Mouse (Mus musculus) mouse trophoblast stem cell (cell line): ENCODE measurements around the gene Hist1h3f.
"Not testable (repeated sequence)": the region's sequence is repeated elsewhere in the genome, so short reads cannot be mapped to it uniquely, and the experiment has no call there.

ENCODE experiments used
- in situ Hi-C, 2 experiments: fragments of 300-500 bp; cut with MseI, MboI; formaldehyde crosslinking; loops; 2 replicates in 1 of 2; 3 replicates in 1 of 2; pipeline ENCODE4 v1.15.1; 2025

Gene Hist1h3f

DNA sequence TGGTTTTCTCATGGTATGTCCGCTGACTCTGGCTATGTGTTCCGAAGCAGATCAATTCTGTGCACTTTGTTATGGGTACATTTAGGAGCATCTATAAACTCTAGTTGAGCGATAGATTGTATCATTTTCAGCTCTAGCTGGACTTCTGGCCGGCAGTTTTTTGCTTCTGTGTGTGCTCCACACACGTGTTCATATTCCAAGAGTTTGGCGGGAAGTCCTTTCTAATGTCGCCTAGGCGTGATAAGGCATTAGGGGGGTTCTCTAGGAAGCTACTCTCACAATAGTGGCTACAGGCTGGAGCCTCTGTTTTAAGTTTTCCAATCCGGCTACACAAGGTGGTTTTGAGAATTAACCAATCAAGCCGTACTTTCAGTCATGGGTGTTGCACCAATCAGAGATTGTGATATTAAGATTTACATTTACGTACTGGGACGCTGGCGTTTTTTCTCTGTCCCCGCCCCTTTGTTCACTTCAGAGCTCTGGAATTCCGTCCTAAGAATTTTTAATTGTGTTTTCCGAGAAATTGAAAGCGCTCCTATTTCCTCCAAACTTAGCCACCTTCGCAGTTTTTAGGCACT lies 12.1 kb downstream of the Hist1h3f start:
- in situ Hi-C loops, result no loop called here

DNA sequence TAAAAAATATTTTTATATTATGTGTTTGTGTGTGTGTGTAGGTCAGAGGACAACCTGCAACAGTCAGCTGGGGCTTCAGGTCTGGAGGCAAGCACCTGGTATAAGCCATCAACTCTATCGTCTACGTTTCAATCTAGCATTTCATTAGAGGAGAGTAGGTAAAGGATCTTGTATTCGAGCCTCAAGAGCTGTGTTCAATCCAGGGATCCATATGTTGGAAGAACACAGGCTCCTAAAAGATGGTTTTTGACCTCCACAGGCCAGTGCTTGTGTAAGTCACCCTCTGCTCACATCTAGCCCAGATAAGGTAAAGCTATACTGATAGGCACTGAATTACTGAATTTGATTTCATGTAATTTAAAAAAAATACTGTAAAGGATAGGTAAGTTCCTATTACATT lies 13.1 kb downstream of the Hist1h3f start:
- in situ Hi-C loops, result no loop called here

DNA sequence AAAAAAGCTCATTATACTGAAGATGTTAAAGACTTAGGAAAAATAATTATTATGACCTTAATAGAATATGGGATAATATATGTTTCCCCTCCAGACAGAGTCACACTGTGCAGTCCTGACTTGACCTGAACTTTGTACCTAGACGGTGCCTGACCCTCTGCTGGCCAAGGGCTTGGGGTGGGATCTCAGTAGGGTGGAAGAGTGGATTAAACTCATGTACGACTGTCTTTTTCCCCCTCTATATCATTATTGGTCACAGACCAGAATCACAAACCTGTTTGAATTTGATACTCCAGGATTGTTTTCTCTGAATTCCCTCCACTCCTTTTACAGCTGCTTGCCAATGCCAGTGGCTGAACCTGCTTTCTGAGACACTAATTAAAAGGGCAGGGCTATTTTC lies 16.8 kb downstream of the Hist1h3f start:
- in situ Hi-C loops, result not testable (repeated sequence)

DNA sequence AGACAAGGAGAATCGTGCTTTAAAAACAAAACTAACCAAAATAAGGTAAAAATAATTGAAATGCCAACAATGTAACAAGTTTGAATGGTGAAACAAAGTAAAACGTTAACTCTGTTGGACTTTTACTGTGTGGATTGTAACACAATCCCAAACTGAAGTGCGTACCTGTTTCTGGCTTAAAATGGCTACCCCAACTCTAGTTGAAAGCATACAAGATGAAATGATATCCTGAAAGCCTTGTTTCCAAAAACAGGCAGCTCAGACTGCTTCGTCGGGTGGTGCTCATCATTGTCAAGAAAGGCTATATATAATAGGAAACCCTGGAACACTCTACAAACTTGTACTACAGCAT lies 17.7 kb downstream of the Hist1h3f start:
- in situ Hi-C loops, result not testable (repeated sequence)

DNA sequence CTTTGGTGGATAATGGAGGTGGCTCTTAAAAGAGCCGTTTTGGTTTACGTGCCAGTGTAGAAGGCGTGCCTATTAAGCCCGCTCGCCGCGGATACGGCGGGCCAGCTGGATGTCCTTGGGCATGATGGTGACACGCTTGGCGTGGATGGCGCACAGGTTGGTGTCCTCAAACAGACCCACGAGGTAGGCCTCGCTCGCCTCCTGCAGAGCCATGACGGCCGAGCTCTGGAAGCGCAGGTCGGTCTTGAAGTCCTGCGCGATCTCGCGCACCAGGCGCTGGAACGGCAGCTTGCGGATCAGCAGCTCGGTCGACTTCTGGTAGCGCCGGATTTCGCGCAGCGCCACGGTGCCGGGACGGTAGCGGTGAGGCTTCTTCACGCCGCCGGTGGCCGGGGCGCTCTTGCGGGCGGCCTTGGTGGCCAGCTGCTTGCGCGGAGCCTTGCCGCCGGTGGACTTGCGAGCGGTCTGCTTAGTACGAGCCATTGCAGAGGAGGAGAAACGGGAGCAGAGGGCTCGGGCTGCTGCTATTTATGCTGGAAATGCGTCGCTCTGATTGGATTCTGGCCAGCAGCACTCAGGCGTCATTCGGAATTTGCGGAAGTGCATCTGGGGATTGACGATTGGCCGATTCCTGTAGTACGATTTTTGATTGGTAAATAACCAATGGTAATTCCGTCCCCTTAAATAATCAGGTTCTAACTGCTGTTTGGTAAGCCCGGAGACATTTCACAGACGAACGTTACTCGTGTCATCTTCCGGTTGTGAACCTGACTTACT lies 18.2 kb downstream of the Hist1h3f start, which contains the start of gene Hist1h3e:
Gene Hist1h3e, minus strand, starts transcription at position 487 of the 777 bp plus-strand sequence.
- in situ Hi-C loops, result not testable (repeated sequence)

DNA sequence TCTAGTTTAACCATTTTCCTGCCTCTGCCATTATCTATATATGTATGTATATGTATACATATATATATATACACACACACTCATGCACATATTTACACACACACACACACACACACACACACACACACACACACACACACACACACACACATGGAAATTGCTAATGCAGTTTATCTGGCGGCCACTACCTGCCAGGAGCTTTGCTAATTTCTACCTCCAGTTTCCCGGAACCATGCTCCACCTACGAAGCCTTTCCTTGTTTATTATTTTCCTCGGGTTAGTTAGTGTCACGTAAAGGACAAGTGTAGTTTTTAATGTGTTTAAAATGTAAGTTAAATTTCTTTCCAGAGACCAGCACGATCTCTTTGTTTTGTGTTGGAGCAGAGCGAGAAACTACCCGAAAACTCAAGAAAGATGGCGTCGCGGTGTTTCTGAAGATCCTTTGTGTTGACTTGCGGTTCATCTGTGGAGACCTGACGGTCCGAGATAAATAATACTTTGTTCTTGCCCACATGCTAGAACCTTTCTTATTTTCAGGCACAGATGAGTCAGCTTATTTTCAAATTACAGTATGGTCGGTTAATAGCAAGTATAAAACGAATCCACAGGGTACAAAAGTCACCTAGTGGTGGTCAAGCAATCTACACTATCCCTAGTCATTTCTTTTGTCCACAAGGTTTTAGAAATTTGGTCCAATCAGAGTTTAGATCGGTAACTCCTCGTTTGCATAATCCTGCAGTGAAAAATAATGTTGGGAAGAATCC lies 19.0 kb downstream of the Hist1h3f start:
- in situ Hi-C loops, result no loop called here

DNA sequence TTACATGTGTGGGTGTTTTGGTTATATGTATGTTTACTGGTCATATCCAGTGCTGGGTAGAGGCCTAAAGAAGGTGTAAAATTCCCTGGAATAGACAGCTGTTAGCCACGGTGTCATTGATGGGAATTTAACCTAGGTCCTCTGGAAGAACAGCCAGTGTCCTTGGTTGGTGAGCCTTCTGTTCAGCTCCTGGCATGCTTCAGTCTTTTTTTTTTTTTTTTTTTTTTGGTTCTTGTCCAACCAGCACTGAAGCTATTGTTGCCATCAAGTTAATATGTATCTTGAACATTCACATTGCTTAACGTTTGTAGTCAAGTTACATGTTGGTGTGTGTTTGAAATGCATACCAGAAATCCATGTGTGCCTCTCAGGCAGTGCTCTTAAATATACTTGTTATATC lies 20.6 kb downstream of the Hist1h3f start:
- in situ Hi-C loops, result no loop called here

DNA sequence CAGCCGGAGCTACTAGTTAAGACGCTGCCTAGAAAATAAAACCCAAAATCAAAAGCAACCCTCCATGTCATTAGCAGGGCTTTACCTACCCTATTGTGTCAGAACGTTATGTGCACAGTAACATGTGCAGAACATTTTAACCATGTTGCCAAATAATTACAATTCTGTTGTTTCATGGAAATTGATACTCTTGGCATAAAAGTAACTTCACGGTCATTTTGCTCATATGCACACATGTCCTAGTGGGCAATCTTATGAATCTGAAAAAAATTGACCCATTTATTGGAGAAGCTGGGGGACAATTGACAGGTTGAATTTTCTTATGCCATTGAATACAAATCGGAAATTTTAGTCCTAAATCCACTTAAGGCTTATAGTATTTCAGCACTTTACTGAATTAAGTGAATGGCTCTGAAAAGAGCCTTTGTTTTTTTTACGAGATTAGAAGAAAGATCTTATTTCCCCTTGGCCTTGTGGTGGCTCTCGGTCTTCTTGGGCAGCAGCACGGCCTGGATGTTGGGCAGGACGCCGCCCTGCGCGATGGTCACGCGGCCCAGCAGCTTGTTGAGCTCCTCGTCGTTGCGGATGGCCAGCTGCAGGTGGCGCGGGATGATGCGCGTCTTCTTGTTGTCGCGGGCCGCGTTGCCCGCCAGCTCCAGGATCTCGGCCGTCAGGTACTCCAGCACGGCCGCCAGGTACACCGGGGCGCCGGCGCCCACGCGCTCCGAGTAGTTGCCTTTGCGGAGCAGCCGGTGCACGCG lies 26.6 kb downstream of the Hist1h3f start:
- in situ Hi-C loops, result not testable (repeated sequence)

DNA sequence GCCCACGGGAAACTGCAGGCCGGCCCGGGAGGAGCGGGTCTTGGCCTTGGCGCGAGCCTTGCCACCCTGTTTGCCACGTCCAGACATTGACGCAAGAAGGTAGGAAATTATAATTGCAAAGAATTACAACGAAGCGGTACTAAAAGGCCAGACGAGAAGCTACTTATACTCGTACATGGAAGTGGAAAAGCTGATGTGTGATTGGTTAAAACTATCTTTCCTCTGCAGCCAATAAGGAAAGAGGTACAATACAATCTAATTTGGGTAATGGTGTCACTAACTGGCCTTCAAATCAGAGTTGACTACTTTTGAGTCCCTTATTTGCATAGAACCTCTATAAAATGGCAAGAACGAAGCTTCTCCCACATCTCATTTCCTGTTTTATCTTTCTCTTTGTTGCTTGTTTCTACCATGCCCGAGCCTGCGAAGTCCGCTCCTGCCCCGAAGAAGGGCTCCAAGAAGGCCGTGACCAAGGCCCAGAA lies 27.2 kb downstream of the Hist1h3f start, which contains the start of the genes Hist1h2ae and Hist1h2bg:
Gene Hist1h2ae, minus strand, starts transcription at position 199 of the 482 bp plus-strand sequence.
Gene Hist1h2bg, plus strand, starts transcription at position 375 of the 482 bp plus-strand sequence.
- in situ Hi-C loops, result no loop called here

DNA sequence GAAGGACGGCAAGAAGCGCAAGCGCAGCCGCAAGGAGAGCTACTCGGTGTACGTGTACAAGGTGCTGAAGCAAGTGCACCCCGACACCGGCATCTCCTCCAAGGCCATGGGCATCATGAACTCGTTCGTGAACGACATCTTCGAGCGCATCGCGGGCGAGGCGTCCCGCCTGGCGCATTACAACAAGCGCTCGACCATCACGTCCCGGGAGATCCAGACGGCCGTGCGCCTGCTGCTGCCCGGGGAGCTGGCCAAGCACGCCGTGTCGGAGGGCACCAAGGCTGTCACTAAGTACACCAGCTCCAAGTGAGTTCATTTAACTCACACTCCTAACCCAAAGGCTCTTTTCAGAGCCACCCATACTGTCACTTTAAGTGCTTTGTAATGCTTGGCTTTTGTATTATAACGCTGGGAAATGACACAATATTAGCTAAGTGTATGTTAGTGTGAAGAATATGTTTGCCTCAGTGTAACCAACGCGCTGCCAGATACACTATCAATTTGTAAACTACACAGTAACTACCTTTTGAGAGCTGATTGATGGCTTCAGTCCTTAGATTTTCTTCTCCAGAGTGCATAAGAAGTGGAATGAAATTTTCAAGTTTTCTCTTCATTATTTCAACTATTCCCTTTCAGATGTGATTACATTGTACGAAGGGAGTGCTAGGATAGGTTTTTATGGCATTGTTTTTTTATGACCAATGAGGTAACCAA lies 27.8 kb downstream of the Hist1h3f start:
- in situ Hi-C loops, result not testable (repeated sequence)

DNA sequence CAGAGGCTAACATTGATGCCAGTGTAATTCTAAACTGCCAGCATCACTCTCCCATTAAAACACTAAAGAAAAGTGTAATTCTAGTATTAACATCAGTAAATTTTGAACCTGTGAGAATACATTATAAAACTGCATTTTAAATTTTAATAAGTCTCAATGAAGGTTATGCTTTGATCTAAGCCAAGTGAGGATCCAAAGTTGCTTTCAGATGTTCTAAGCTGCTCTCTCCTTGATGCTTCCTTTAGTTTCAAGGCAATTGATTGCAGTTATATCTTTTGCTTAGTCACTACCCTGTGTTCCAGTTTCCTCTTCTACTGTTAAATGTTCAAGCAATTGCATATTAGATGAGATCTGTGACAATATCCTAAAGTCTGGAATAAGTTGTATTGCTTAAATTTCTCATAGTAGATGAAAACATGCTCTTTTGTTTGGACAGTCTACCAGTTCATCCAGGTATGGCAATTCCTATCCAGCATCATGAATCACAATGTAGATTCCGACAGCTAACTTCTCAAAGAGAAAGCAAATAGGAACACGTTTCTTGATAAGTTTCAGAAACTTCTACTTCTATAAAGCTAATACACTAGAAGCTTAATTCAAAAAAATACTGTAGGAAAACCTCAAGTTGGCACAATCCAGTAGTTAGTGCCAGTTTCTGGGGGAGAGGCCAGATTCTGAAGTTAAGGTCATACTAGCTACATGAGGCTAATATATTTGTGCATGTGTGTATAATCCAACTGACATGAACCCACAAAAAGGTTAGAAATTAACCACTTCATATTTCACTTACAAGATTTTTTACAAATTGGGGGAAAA lies 28.6 kb downstream of the Hist1h3f start:
- in situ Hi-C loops, result no loop called here

DNA sequence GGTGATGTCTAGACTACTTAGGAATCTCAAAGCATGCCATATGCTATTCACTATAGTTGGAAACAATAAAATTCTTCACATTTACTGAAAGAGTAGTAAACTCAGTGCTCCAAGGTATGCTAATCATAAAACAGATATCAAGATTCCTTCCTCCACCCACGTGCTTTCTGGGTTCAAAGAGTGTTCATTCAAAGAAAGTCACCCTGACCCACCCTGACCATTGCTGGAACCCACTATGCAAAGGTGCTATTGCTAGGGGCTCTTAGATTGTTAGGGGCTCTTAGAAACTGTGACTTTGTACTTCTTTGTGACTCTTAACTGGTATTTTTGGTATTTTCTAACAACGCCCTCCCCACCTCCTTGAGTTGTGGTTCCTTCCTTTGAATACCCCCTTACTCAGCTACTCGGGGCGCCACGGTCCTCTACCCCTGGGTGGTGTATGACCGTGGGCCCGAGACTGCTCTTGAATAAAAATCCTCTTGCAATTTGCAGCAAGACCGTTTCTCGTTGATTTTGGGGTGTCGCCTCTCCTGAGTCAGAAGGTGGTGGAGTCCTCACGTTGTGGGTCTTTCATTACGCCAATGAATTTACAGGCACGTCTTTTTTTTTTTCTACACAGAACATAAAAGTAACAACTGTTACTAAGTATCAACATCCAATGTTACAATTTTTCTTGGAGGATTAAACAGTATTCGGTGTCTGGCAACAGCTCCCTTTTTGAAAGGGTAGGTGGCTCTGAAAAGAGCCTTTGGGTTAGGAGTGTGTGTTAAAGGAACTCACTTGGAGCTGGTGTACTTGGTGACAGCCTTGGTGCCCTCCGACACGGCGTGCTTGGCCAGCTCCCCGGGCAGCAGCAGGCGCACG lies 29.4 kb downstream of the Hist1h3f start:
- in situ Hi-C loops, result not testable (repeated sequence)

DNA sequence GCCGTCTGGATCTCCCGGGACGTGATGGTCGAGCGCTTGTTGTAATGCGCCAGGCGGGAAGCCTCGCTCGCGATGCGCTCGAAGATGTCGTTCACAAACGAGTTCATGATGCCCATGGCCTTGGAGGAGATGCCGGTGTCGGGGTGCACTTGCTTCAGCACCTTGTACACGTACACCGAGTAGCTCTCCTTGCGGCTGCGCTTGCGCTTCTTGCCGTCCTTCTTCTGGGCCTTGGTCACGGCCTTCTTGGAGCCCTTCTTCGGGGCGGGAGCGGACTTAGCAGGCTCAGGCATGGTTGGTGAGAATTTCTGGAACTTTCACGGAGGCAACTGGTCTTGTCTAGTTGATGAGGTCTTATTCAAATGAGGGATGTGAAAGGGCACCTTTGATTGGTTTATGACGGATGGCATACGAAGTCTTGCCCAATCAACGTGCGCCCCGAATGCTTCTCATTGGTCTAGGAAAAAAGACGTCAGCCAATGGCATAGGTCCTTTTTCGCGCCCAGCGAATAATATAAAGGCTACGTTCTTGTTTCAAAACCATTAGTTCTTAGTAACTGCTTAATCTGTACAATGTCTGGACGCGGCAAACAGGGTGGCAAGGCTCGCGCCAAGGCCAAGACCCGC lies 30.2 kb downstream of the Hist1h3f start, which contains the start of the genes Hist1h2bf and Hist1h2ad:
Gene Hist1h2bf, minus strand, starts transcription at position 299 of the 627 bp plus-strand sequence.
Gene Hist1h2ad, plus strand, starts transcription at position 484 of the 627 bp plus-strand sequence.
- in situ Hi-C loops, result not testable (repeated sequence)

DNA sequence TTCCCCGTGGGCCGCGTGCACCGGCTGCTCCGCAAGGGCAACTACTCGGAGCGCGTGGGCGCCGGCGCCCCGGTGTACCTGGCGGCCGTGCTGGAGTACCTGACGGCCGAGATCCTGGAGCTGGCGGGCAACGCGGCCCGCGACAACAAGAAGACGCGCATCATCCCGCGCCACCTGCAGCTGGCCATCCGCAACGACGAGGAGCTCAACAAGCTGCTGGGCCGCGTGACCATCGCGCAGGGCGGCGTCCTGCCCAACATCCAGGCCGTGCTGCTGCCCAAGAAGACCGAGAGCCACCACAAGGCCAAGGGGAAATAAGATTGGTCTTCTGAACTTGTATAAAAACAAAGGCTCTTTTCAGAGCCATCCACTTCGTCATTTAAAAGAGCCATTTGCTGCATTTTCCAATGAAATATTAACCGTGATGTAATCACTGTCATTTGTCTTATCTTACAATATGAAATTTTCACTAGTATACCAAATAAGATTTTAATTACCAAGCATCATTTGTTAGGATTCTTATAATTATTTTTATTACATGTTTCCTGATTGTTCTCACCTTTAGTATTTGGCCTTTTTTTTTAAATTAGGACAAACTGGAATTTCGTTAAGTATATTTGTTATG lies 30.8 kb downstream of the Hist1h3f start:
- in situ Hi-C loops, result not testable (repeated sequence)

DNA sequence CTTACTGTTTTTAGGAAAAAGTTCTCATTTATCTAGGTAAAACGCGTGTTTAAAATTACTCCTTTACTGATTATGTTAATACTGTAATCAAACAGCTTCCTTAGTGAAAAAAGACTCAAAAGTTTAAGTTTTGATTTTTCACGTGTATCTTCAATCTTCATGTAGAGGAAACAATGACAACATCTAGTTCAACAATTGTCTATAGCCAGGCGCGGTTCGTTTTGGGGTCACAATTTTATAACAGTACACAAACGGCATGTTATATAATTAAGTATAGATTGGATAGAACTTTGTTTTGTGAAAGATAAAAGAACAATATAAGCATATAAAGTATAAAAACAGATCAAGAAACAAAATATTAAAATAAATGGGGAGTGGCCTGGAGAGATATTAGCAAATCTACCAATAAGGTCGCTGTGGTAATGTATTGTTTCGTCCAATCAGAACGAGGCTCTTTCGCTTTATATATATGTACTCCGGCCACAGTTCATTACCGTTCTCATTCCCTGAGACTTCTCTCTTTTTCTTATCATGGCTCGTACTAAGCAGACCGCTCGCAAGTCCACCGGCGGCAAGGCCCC lies 31.5 kb downstream of the Hist1h3f start, which contains the start of gene Hist1h3d:
Gene Hist1h3d, plus strand, starts transcription at position 493 of the 581 bp plus-strand sequence.
- in situ Hi-C loops, result no loop called here

DNA sequence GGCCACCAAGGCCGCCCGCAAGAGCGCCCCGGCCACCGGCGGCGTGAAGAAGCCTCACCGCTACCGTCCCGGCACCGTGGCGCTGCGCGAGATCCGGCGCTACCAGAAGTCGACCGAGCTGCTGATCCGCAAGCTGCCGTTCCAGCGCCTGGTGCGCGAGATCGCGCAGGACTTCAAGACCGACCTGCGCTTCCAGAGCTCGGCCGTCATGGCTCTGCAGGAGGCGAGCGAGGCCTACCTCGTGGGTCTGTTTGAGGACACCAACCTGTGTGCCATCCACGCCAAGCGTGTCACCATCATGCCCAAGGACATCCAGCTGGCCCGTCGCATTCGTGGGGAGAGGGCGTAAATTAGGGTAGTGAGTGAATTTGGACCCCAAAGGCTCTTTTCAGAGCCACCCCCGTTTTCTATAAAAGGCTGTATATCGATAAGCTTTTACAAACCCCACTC lies 32.0 kb downstream of the Hist1h3f start:
- in situ Hi-C loops, result not testable (repeated sequence)

DNA sequence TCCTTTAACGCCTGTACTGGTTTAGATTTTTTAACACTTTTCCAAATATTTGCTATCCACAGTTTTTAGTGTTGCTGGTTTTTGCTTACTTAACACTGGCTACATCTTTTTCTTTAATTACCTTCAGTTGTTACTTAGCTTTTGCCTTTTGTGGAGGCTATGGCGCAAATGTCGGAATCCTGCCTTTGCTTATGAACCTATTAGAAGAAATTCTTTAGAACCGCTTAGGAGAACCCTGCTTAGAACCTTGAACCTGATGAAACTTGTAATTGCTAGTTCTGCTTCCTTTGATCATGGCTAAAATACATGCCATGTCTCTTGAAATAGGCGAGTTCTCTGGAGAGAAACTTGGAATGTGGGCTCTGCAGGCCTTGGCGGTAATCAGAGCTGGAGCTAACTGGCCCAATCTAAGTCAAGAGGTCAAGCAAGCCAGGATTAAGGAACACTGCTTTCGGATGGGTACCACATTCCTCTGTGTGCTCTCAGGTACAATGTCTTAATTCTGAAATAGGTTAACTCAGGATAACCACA lies 32.6 kb downstream of the Hist1h3f start:
- in situ Hi-C loops, result no loop called here
